Mouse (Mus musculus): ENCODE results near the gene Supt3. TPM values are rescaled to one million over a fixed set of nuclear protein-coding genes. Genes with fewer than 3 reads are reported as not detected.

Gene Supt3
- polyA plus RNA-seq, 1 experiment = 2.7 TPM

- 83% methylated on average over 5 of the region's 5 CpGs for WGBS
- no peak for DNase-seq (ENCODE audit: low read depth, low spot score)
These were observed 309.4 kb downstream of the Supt3 start for GRCm38 (mm10) chr17:45086361-45086760.

GRCm38 (mm10) chr17:45087022-45087421 lies 310.1 kb downstream of the Supt3 start:
- no peak for DNase-seq (ENCODE audit: low read depth, low spot score)
- WGBS = 59% methylated on average over 5 of the region's 5 CpGs

- WGBS = 87% methylated on average over 7 of the region's 7 CpGs
- DNase-seq (ENCODE audit: low read depth, low spot score) = no peak
These were observed 324.1 kb downstream of the Supt3 start for GRCm38 (mm10) chr17:45101064-45101463.

- 31% methylated on average over 3 of the region's 3 CpGs for WGBS
- DNase-seq (ENCODE audit: low read depth, low spot score) = no peak
These were observed 338.4 kb downstream of the Supt3 start for GRCm38 (mm10) chr17:45115386-45115785.

- no peak for DNase-seq (ENCODE audit: low read depth, low spot score)
- WGBS = 38% methylated on average over 12 of the region's 12 CpGs
These were observed 341.9 kb downstream of the Supt3 start for GRCm38 (mm10) chr17:45118565-45119471.

- DNase-seq (ENCODE audit: low read depth, low spot score) = no peak
- WGBS = 75% methylated on average over 18 of the region's 18 CpGs
These were observed 342.8 kb downstream of the Supt3 start for GRCm38 (mm10) chr17:45119609-45120201.

- 94% methylated on average over 3 of the region's 3 CpGs for WGBS
- no peak for DNase-seq (ENCODE audit: low read depth, low spot score)
These were observed 346.9 kb downstream of the Supt3 start for GRCm38 (mm10) chr17:45123856-45124255.

GRCm38 (mm10) chr17:45128611-45129010 lies 351.7 kb downstream of the Supt3 start:
- WGBS = 92% methylated on average over 4 of the region's 4 CpGs
- no peak for DNase-seq (ENCODE audit: low read depth, low spot score)

- DNase-seq (ENCODE audit: low read depth, low spot score) = no peak
- WGBS = 79% methylated on average over 10 of the region's 10 CpGs
These were observed 356.8 kb downstream of the Supt3 start for GRCm38 (mm10) chr17:45133501-45134400.

- WGBS = 83% methylated on average over 6 of the region's 6 CpGs
- no peak for DNase-seq (ENCODE audit: low read depth, low spot score)
These were observed 359.5 kb downstream of the Supt3 start for GRCm38 (mm10) chr17:45136491-45136890.

- 74% methylated on average over 6 of the region's 6 CpGs for WGBS
- no peak for DNase-seq (ENCODE audit: low read depth, low spot score)
These were observed 366.1 kb downstream of the Supt3 start for GRCm38 (mm10) chr17:45143043-45143442.

- 83% methylated on average over 14 of the region's 14 CpGs for WGBS
- DNase-seq (ENCODE audit: low read depth, low spot score) = no peak
These were observed 367.7 kb downstream of the Supt3 start for GRCm38 (mm10) chr17:45144656-45145055.

GRCm38 (mm10) chr17:45151312-45151929 lies 374.5 kb downstream of the Supt3 start:
- DNase-seq (ENCODE audit: low read depth, low spot score) = no peak
- 78% methylated on average over 17 of the region's 17 CpGs for WGBS

GRCm38 (mm10) chr17:45153721-45154120 lies 376.8 kb downstream of the Supt3 start:
- DNase-seq (ENCODE audit: low read depth, low spot score) = no peak
- 43% methylated on average over 6 of the region's 6 CpGs for WGBS

- no peak for DNase-seq (ENCODE audit: low read depth, low spot score)
- 83% methylated on average over 16 of the region's 16 CpGs for whole genome bisulfite sequencing
These were observed 381.3 kb downstream of the Supt3 start for GRCm38 (mm10) chr17:45158171-45158691.

- DNase-seq (ENCODE audit: low read depth, low spot score) = no peak
- WGBS = 87% methylated on average over 6 of the region's 6 CpGs
These were observed 383.7 kb downstream of the Supt3 start for GRCm38 (mm10) chr17:45160651-45161050.

GRCm38 (mm10) chr17:45165741-45166140 lies 388.8 kb downstream of the Supt3 start:
- WGBS = 51% methylated on average over 4 of the region's 4 CpGs
- DNase-seq (ENCODE audit: low read depth, low spot score) = no peak

Measured in large intestine, adult 2 months (tissue).